Mouse (Mus musculus) fat pad, adult 2 months (tissue): ENCODE results near the gene Cacna1c.

Source experiments
- DNase-seq: peaks from one replicate; pipeline ENCODE4 v3.0.0-alpha.2; 2011; ENCODE audit warnings: low read depth, low spot score; ENCODE audit errors: extremely low read depth

The Cacna1c gene

GRCm38 (mm10) chr6:118933017-118933594 lies 263.1 kb downstream of the Cacna1c start:
- DNase-seq: no peak

- no peak for DNase-seq
Measured at GRCm38 (mm10) chr6:118932002-118932700, 264.1 kb downstream of the Cacna1c start.

- DNase-seq: no peak
Measured at GRCm38 (mm10) chr6:118926669-118927068, 269.5 kb downstream of the Cacna1c start.

- DNase-seq: no peak
Measured at GRCm38 (mm10) chr6:118924426-118924825, 271.8 kb downstream of the Cacna1c start.

DNA sequence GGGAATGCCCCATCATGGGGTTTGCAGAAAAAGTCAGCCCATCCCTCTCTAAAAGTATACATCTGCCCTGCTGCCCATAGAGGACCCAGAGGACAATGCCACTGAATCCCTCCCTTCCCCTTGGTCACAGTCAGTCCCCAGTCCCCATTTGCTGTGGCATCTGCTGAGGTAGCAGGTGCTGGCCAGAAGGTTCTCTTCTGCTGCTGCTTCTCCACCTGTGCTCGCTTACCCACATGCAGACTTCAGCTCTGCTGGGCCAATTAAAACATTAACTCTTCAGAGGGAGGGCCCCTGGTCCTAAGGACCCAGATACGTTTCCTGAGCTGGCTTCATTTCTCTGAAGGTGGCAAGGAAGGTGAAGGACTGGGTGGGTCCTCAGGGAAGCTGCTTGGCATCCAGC lies 272.3 kb downstream of the Cacna1c start:
- no peak for DNase-seq

DNA sequence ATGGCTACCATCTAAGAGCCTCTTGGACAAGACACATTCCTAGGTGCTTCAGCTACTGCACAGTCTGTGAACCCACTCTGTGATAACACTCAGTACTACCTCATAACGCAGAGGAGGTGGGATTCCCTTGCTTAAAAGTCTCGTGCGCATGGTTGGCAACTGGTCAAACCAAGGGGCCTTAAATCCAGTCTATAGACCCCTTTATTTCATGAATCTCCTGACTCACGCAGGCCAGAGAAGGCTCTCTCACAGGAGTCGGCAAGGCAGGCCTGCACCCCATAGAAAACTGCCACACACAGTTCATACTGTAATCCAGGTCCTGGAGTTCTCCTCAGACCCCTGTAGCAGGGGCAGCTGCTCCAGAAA lies 273.0 kb downstream of the Cacna1c start:
- DNase-seq: no peak

- no peak for DNase-seq
Measured at GRCm38 (mm10) chr6:118922328-118923211, 273.6 kb downstream of the Cacna1c start.

DNA sequence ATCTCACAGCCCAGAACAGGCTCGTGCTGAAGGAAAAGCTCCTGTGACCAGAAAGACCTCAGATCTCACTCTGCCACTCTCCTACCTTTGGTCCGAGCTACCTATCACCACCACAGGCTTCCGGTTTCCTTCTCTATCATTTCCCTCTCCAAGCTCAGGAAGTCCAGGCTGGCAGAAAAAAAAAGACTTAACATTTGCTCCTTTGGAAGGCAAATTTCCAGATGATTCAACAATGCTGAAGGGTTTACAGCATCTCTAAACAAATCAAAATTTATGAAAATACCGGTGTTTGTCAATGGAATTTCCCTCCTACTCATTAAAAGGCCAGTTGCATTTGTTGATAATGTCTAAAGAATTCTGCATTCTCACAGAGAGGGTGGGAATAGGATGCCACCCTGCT lies 288.0 kb downstream of the Cacna1c start:
- no peak for DNase-seq

- no peak for DNase-seq
Measured at GRCm38 (mm10) chr6:118907704-118908103, 288.5 kb downstream of the Cacna1c start.

DNA sequence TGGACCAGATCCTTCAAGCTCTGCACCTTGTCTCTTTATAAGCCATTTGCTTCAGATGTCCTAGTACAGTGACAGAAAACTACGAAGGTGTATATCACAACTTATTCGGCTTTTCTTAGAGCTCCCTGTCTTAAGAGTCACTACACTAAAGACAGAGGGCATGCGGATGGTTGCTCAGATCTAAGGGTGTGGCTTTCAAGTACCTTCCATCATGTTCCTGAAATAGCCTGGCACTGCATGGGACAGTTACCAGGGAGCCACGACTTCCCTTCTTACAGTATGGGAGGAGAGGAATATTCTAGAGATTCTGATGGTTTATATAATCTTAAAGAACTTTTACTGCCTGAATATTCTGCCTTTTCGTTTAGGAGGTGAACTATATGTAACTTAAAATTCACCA lies 289.3 kb downstream of the Cacna1c start:
- no peak for DNase-seq

- no peak for DNase-seq
Measured at GRCm38 (mm10) chr6:118899688-118900087, 296.5 kb downstream of the Cacna1c start.

DNA sequence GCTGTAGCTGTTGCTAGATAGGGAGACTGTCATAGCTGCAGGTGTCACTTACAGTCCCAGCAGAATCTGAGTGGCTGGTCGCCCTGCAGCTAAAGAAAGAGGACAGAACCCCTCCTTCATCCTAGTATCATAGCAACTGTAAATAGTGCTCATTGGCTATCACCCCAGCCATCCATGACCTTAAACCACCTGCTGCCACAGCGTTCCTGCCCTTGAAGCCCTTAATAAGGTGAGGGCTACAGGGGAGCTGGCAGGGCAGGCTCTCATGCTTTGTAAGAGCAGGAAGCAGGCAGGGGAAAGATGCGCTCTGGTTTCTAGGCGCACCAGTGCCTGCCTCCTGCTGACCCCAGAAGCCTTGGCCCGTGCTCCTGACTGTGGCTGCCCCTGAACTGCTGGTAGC lies 299.1 kb downstream of the Cacna1c start:
- no peak for DNase-seq

- no peak for DNase-seq
Measured at GRCm38 (mm10) chr6:118894043-118894442, 302.2 kb downstream of the Cacna1c start.

DNA sequence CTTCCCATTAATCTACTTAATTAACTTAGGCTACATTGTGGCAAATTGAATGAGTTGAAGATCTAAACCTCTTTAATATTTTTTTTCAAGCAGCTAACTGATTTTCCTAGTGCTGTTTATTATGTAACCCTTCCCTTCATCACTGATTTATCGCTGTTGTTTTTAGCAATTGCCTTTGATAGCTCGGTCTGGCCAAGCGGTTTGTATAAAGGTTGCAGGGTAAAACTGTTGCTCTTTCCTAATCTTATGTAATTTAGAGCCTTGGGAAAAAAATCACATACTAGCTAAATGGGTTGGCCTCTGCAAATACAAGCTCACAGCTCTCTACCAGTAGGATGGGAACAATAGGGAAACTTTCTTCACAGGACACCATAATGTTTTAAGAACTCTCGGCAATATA lies 306.8 kb downstream of the Cacna1c start:
- DNase-seq: no peak

DNA sequence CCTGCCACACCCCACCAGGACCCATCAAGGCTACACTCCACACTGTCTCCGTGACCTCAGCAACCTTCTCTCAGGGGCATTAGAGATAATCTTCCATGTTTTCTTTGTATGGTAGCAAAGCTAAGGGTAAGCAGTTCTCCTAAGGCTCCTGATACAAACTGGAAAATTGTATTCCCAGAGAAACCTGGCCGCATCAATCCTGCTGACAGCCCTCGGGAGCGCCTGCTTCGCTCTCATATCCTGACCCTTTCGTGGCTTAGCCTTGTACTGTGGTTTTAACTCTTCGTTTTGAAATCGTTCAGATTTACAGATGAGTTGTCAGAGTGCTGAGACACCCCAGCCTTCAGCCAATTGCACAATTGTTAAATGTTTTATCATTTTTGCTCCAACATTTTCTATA lies 309.2 kb downstream of the Cacna1c start:
- DNase-seq: no peak

GRCm38 (mm10) chr6:118884961-118885360 lies 311.3 kb downstream of the Cacna1c start:
- no peak for DNase-seq

GRCm38 (mm10) chr6:118884073-118884551 lies 312.1 kb downstream of the Cacna1c start:
- DNase-seq: no peak

DNA sequence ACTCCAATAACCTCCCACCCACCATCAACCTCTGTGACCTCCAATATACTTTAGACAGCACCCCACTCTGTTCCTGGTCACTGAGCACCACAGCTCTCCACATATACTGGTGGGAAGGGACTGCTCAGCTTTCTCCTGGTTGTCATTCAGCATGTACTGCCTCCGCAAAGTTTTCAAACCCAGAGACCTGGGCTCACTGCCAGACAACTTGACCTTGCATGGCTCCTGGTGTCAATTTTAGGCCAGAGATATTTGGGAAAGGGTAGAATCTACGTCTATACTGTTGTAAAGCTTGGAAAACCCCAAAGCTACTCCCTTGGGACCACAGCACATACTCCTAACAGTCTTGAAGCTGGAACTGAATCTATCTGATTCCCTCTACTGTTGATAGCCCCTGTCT lies 320.0 kb downstream of the Cacna1c start:
- no peak for DNase-seq

DNA sequence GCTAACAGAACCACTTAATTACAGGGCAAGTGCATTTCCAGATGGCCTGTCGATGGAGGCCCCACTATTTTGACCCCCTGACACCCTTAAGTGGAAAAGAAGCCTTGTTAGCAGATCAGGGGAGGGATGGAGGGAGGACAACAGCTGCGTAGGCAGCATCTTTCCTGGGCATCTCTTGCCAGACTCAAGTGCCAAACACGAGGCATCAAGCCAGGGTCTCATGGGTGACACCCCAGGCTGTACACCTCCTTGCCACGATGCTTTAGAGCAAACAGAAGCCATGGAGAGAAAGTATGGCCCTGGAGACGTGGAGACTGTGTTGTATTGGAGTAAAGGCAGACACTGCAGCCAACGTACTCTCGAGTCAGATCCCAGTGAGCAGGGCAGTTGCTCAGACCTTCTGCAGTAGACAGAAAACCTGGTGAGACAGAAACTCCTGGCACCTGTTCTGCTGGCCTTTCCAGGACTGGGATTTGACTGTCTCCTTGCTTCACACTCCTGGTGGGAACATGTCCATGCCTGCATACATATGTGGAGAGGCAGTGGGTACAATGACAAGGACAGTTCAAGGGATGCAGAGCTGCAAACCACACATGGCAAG lies 325.9 kb downstream of the Cacna1c start:
- DNase-seq: peak; percentile 25

- DNase-seq: no peak
Measured at GRCm38 (mm10) chr6:118867384-118867783, 328.8 kb downstream of the Cacna1c start.

GRCm38 (mm10) chr6:118866889-118867288 lies 329.3 kb downstream of the Cacna1c start:
- no peak for DNase-seq
